Mouse (Mus musculus): ENCODE data around the gene Pex14. TPM values are rescaled to one million over a fixed set of nuclear protein-coding genes. Genes with fewer than 3 reads are reported as not detected.
"Not testable (repeated sequence)": the region's sequence is repeated elsewhere in the genome, so short reads cannot be mapped to it uniquely, and the experiment has no call there.

Gene Pex14
- polyA plus RNA-seq, 1 experiment from 2014 or later = 46.0 TPM

DNA sequence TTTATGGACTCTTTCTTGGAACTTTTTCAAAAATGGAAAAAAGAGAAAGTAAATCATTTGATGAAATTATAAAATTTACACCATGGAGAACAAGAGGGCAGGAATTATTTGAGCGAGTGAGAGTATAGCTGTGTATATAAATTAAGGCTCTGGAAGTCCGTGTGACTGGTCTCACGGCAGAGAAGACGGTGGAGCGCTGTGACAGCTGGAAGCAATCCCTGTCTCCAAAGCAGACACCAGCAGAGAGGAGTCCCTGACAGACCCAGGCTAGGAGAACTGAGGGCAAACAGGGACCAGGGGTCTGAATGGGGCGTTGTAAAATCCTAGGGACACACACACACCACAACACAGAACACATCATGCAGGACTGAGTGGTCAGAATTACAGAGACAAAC is 26.4 kb upstream of the Pex14 start:
- Histone ChIP-seq H3K9me3 (ENCODE audit: control insufficient read depth, low read length) (no peaks in the 10 kb centered on the region), H3K4me2 (ENCODE audit: low read length) (no peak overlapping the region), H3K27ac (ENCODE audit: low read depth) (no peak overlapping the region), H3K4me1 (replicated peaks; ENCODE audit: control insufficient read depth, insufficient read depth, low read length) (peaks cover 8% of the 10 kb centered on the region; the same call in 1 of the 2 replicates), H3K36me3 (ENCODE audit: control insufficient read depth, insufficient read depth, low read length) (peaks cover 14% of the 10 kb centered on the region), H3K4me3 (ENCODE audit: low read depth, low read length) (no peak overlapping the region), H3K27me3 (replicated peaks; ENCODE audit: control insufficient read depth, insufficient read depth, low read length) (no peaks in the 10 kb centered on the region), H3K9ac (ENCODE audit: low read length) (no peak overlapping the region)
- ATAC-seq (replicated peaks; ENCODE audit: low FRiP score, low TSS enrichment, low read depth) = no peak
- no peak for DNase-seq (ENCODE audit: low spot score)
- WGBS = 45% methylated on average over 6 of the region's 6 CpGs

DNA sequence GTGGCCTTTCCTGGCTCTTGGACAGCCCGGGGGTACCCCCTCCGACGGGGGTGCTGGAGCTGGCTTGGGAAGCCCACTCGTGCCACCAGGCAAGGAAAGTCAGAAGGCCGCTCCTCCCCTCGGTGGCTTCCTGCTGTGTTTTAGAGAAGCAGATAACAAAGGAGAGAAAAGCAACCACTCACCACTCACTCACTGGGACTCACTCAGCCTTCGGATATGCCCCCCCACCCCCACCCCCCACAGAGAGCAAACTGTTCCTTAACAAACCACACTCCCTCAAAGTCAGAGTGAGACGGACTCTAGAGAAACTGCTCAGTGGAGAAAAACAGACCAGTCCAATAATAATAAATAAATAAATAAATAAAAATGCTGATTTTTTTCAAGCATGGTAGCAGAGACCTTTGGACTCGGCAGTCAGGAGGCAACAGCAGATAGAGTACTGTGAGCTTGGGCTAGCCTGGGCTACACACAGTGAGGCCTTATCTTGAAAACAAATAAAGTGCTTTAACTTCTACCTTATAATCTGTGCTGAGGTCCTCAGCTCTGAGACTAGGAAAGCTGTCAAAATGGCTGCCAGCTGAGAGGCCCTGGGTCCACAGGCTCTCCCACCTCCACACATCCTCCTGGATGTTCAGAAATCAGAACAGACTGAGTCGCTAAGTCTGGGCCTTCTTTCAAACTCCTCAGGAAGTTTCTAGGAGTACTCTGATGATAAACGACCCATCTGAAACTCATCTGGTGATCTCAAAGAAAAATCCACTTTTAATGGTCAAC is 25.9 kb upstream of the Pex14 start:
- Histone ChIP-seq H3K27me3 (replicated peaks; ENCODE audit: control insufficient read depth, insufficient read depth, low read length) (no peaks in the 10 kb centered on the region), H3K4me2 (ENCODE audit: low read length) (no peak overlapping the region), H3K4me3 (ENCODE audit: low read depth, low read length) (no peak overlapping the region), H3K27ac (ENCODE audit: low read depth) (no peak overlapping the region), H3K9ac (ENCODE audit: low read length) (no peak overlapping the region), H3K36me3 (ENCODE audit: control insufficient read depth, insufficient read depth, low read length) (peaks cover 10% of the 10 kb centered on the region), H3K4me1 (replicated peaks; ENCODE audit: control insufficient read depth, insufficient read depth, low read length) (peaks cover 8% of the 10 kb centered on the region; the same call in 1 of the 2 replicates), H3K9me3 (ENCODE audit: control insufficient read depth, low read length) (no peaks in the 10 kb centered on the region)
- DNase-seq (ENCODE audit: low spot score) (no peak), ATAC-seq (replicated peaks; ENCODE audit: low FRiP score, low TSS enrichment, low read depth) (no peak)
- WGBS = 68% methylated on average over 11 of the region's 11 CpGs

DNA sequence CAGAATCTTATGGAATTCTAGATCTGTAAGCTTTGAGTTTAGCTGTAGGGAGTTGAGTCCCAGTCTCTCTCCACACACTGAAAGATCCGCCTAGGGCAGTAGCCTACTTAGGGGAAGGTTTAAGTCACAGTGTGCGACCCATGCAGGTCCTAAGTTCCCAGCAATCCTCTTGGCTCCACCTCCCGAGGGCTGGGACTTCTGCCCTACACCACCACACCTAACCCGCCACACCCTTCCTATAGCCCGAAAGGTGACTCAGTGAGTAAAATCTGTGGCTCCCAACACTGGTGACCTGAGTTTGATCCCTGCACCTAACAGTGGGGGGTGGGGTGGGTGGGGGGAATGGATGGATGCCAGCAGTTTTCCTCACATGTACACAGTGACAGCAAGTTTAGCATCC is 23.8 kb upstream of the Pex14 start:
- no peak overlapping the region for H3K9ac ChIP-seq (ENCODE audit: low read length)
- 0 out of 2 replicates have a peak, but pooled peaks have one; percentile 21 for ATAC-seq (replicated peaks; ENCODE audit: low FRiP score, low TSS enrichment, low read depth)
- DNase-seq (ENCODE audit: low spot score) = no peak

DNA sequence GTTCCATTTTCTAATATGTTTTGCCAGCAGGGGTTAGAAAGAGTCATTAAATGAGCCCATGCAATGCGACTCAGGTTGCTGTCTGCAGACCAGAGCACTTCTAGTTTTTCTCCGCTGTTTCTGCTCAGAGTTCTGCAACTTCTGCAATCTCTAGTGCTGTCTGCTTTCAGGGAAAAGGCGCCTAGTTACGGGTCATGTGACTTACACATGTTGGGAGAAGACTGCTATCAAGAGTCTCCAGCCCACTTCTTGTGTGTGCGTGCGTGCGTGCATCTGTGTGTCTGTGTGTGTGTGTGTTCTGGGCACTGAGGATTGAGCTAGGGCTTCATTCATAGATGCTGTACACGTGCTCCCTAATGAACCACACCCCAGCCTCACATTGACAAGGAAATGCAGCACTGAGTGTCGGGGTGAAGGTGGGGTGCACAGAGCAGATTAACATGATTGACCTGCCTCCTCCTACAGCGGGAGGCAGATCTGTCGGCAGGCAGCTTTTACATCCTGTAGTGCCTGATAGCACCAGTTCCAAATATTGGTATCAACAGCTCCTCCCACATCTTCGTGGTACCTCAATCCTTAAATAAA is 20.4 kb upstream of the Pex14 start:
- 85% methylated on average over 12 of the region's 12 CpGs for WGBS
- H3K9ac ChIP-seq (ENCODE audit: low read length); H3K9me3 ChIP-seq (ENCODE audit: control insufficient read depth, low read length); ATAC-seq (replicated peaks; ENCODE audit: low FRiP score, low TSS enrichment, low read depth); H3K4me3 ChIP-seq (ENCODE audit: low read depth, low read length); H3K4me1 ChIP-seq (replicated peaks; ENCODE audit: control insufficient read depth, insufficient read depth, low read length); DNase-seq (ENCODE audit: low spot score); H3K4me2 ChIP-seq (ENCODE audit: low read length); H3K27ac ChIP-seq (ENCODE audit: low read depth); H3K27me3 ChIP-seq (replicated peaks; ENCODE audit: control insufficient read depth, insufficient read depth, low read length): not testable (repeated sequence)
- peaks cover 10% of the 10 kb centered on the region; the same call in 1 of the 2 replicates for H3K36me3 ChIP-seq (ENCODE audit: control insufficient read depth, insufficient read depth, low read length)

More for the DNA sequence above, 23.8 kb upstream of the Pex14 start:
- Histone ChIP-seq H3K4me3 (ENCODE audit: low read depth, low read length) (no peak overlapping the region), H3K27me3 (replicated peaks; ENCODE audit: control insufficient read depth, insufficient read depth, low read length) (no peaks in the 10 kb centered on the region), H3K4me1 (replicated peaks; ENCODE audit: control insufficient read depth, insufficient read depth, low read length) (peaks cover 8% of the 10 kb centered on the region; the same call in 1 of the 2 replicates), H3K4me2 (ENCODE audit: low read length) (no peak overlapping the region), H3K27ac (ENCODE audit: low read depth) (no peak overlapping the region), H3K36me3 (ENCODE audit: control insufficient read depth, insufficient read depth, low read length) (no peaks in the 10 kb centered on the region), H3K9me3 (ENCODE audit: control insufficient read depth, low read length) (no peaks in the 10 kb centered on the region)
- WGBS = 61% methylated on average over 5 of the region's 5 CpGs

DNA sequence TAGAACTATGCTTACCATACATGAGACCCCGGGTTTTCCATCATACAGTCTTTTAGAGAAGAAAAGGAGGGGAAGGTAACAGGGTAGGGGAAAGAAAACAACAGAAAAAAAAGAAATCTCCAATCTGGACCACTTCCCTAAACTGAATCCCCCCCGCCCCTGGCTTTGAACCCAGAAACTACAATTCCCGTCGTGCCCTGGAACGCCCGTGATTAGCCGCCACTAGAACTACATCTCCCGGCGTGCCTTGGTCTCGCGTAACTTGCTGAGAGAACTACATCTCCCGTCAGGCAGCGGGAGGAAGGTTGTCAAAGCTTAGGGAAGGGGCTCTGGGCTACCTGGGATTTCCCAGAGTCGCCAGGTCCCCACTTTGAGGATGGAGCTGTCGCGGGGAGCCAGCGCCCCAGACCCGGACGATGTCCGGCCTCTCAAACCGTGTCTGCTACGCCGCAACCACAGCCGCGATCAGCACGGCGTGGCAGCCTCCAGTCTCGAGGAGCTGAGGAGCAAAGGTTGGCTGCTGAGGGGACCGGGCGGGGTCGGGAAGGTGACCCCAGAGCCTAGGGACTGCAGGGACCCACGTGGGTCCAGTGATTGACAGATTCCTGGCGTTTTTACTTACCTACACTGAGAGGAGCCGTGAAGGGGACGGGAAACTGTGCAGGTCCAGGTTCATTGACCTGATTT is 4.3 kb upstream of the Pex14 start, which contains the start of gene Dffa:
TSS of gene Dffa (plus strand) at position 272 of the 687 bp plus-strand sequence.
- H3K27ac ChIP-seq (ENCODE audit: low read depth) = no peak within 1 kb of the TSS
- peak within 1 kb of the TSS; percentile 72 for H3K4me3 ChIP-seq (ENCODE audit: low read depth, low read length)
- peak within 1 kb of the TSS; percentile 73 for H3K9ac ChIP-seq (ENCODE audit: low read length)
- no peaks in the 10 kb centered on the region for H3K9me3 ChIP-seq (ENCODE audit: control insufficient read depth, low read length)
- peaks cover 8% of the 10 kb centered on the region; the same call in 1 of the 2 replicates for H3K4me1 ChIP-seq (replicated peaks; ENCODE audit: control insufficient read depth, insufficient read depth, low read length)
- DNase-seq (ENCODE audit: low spot score) (peak; percentile 96), ATAC-seq (replicated peaks; ENCODE audit: low FRiP score, low TSS enrichment, low read depth) (peak; percentile 76)
- no peaks in the 10 kb centered on the region for H3K27me3 ChIP-seq (replicated peaks; ENCODE audit: control insufficient read depth, insufficient read depth, low read length)
- H3K4me2 ChIP-seq (ENCODE audit: low read length) = peak within 1 kb of the TSS; percentile 97
- H3K36me3 ChIP-seq (ENCODE audit: control insufficient read depth, insufficient read depth, low read length) = peaks cover 20% of the 10 kb centered on the region
- WGBS = 1% methylated on average over 35 of the region's 35 CpGs

DNA sequence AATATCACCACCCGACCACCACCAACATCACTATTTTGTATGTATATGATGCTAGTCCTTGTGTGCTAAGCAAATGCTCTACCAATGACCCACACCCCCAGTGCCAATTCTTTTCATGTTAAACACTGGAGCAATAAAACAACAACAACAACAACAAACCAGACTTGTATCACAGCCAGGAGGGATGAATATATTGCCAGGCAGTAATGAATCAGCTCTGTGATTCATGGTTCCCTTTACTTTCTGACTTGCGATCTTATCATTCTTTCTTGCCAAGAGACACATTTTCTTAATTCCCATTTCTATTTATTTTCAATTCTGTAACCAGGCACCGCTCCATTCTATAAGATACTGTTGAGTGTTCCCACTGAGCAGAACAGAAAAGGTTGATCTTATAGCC is 1.8 kb upstream of the Pex14 start:
- no peak overlapping the region for H3K4me2 ChIP-seq (ENCODE audit: low read length)
- 83% methylated on average over 3 of the region's 3 CpGs for WGBS
- no peaks in the 10 kb centered on the region for H3K27me3 ChIP-seq (replicated peaks; ENCODE audit: control insufficient read depth, insufficient read depth, low read length)
- H3K27ac ChIP-seq (ENCODE audit: low read depth) = no peak overlapping the region
- no peak overlapping the region for H3K9ac ChIP-seq (ENCODE audit: low read length)
- H3K9me3 ChIP-seq (ENCODE audit: control insufficient read depth, low read length) = no peaks in the 10 kb centered on the region
- ATAC-seq (replicated peaks; ENCODE audit: low FRiP score, low TSS enrichment, low read depth) (no peak), DNase-seq (ENCODE audit: low spot score) (no peak)
- no peak overlapping the region for H3K4me3 ChIP-seq (ENCODE audit: low read depth, low read length)
- peaks cover 20% of the 10 kb centered on the region for H3K4me1 ChIP-seq (replicated peaks; ENCODE audit: control insufficient read depth, insufficient read depth, low read length)
- peaks cover 4% of the 10 kb centered on the region; the same call in 1 of the 2 replicates for H3K36me3 ChIP-seq (ENCODE audit: control insufficient read depth, insufficient read depth, low read length)

DNA sequence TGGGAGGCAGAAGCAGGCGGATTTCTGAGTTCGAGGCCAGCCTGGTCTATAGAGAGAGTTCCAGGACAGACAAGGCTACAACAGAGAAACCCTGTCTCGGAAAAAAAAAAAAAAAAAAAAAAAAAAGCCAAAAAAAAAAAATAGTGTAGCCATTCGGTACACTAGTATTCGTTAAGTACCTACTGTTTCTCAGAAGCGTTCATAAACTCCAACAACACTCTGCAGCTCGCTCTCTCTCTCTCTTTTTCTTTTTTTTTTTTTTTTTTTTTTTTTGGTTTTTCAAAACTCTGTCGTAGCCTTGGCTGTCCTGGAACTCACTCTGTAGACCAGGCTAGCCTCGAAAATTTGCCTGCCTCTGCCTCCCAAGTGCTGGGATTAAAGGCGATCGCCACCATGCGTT is 773 bp upstream of the Pex14 start:
- not testable (repeated sequence) for H3K27me3 ChIP-seq (replicated peaks; ENCODE audit: control insufficient read depth, insufficient read depth, low read length); H3K36me3 ChIP-seq (ENCODE audit: control insufficient read depth, insufficient read depth, low read length); H3K4me2 ChIP-seq (ENCODE audit: low read length); H3K4me3 ChIP-seq (ENCODE audit: low read depth, low read length); H3K27ac ChIP-seq (ENCODE audit: low read depth); H3K9me3 ChIP-seq (ENCODE audit: control insufficient read depth, low read length); ATAC-seq (replicated peaks; ENCODE audit: low FRiP score, low TSS enrichment, low read depth); DNase-seq (ENCODE audit: low spot score); H3K9ac ChIP-seq (ENCODE audit: low read length)
- 88% methylated on average over 12 of the region's 12 CpGs for WGBS
- H3K4me1 ChIP-seq (replicated peaks; ENCODE audit: control insufficient read depth, insufficient read depth, low read length) = peaks cover 20% of the 10 kb centered on the region

DNA sequence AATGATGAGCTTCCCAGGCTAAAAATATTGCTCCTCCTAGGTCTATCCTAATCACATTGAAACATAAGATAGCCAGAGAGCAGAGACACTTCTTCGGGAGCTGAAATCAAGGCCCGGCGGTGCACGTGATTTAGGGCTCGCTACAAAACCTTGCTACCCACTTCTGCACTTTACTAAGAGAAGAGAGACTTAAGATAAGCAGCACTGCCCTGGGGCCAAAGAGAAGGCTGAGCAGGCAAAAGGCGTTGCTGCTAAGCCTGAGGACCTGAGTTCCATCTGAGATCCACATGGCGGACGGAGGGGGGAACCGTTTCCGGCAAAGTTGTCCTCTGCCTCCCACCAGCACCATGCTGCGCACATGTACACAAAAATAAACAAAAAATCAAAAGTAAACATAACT is 1.1 kb downstream of the Pex14 start:
- Histone ChIP-seq H3K27me3 (replicated peaks; ENCODE audit: control insufficient read depth, insufficient read depth, low read length) (no peaks in the 10 kb centered on the region), H3K9me3 (ENCODE audit: control insufficient read depth, low read length) (no peaks in the 10 kb centered on the region), H3K4me3 (ENCODE audit: low read depth, low read length) (peak overlapping the region; percentile 92), H3K9ac (ENCODE audit: low read length) (peak overlapping the region; percentile 78), H3K4me1 (replicated peaks; ENCODE audit: control insufficient read depth, insufficient read depth, low read length) (peaks cover 14% of the 10 kb centered on the region), H3K36me3 (ENCODE audit: control insufficient read depth, insufficient read depth, low read length) (0 out of 2 replicates have a peak, but pooled peaks cover 4% of the 10 kb centered on the region), H3K27ac (ENCODE audit: low read depth) (no peak overlapping the region), H3K4me2 (ENCODE audit: low read length) (peak overlapping the region; percentile 98)
- no peak for DNase-seq (ENCODE audit: low spot score)
- ATAC-seq (replicated peaks; ENCODE audit: low FRiP score, low TSS enrichment, low read depth) = no peak
- WGBS = 9% methylated on average over 11 of the region's 11 CpGs

All from intestine, embryonic 14.5 days (tissue).